Mouse (Mus musculus) MEL (cell line): ENCODE measurements around the gene Sirt5. TPM values are rescaled to one million over a fixed set of nuclear protein-coding genes. Genes with fewer than 3 reads are reported as not detected.

Experiments used
- DNase-seq: peaks from one replicate; pipeline ENCODE4 v3.0.0; 2011; ENCODE audit warnings: low read depth, low spot score
- H3K27ac ChIP-seq: 2 replicates; pipeline ENCODE4 v1.5.1; 2012; ENCODE audit warnings: low read depth, mild to moderate bottlenecking, control low read depth, low read length, moderate library complexity; ENCODE audit not compliant: control insufficient read depth
- H3K27me3 ChIP-seq, 2 experiments: fragments of 150-350 bp in 1 of 2; sonication (generic) in 1 of 2; 2 replicates each; pipeline ENCODE4 v1.6.1; 2012; ENCODE audit warnings: low read length in 2 of 2, mild to moderate bottlenecking in 2 of 2, improper control_type of control experiment in 1 of 2, moderate library complexity in 1 of 2; ENCODE audit not compliant: insufficient read depth in 2 of 2, control insufficient read depth in 1 of 2
- H3K36me3 ChIP-seq, 2 experiments: 2 replicates each; pipeline ENCODE4 v1.6.1; 2012 to 2014; ENCODE audit warnings: low read length in 2 of 2, improper control_type of control experiment in 1 of 2, inconsistent platforms in 1 of 2, mild to moderate bottlenecking in 1 of 2; ENCODE audit not compliant: insufficient read depth in 2 of 2, control insufficient read depth in 1 of 2
- H3K4me1 ChIP-seq, 2 experiments: fragments of 150-350 bp in 1 of 2; sonication (generic) in 1 of 2; 2 replicates each; pipeline ENCODE4 v1.6.1; 2012; ENCODE audit warnings: low read length in 2 of 2, improper control_type of control experiment in 1 of 2, mild to moderate bottlenecking in 1 of 2; ENCODE audit not compliant: insufficient read depth in 2 of 2, control insufficient read depth in 1 of 2
- H3K4me3 ChIP-seq, 2 experiments: fragments of 150-350 bp in 1 of 2; sonication (generic) in 1 of 2; 2 replicates each; pipeline ENCODE4 v1.5.1; 2012; ENCODE audit warnings: low read depth in 2 of 2, low read length in 2 of 2, mild to moderate bottlenecking in 2 of 2, moderate library complexity in 2 of 2, control low read depth in 1 of 2, improper control_type of control experiment in 1 of 2; ENCODE audit not compliant: control insufficient read depth in 1 of 2, insufficient read depth in 1 of 2
- H3K79me2 ChIP-seq: 2 replicates; pipeline ENCODE4 v1.6.1; 2012; ENCODE audit warnings: mild to moderate bottlenecking, low read length, moderate library complexity; ENCODE audit not compliant: control insufficient read depth, poor library complexity, insufficient read depth
- H3K9ac ChIP-seq: 2 replicates; pipeline ENCODE4 v1.6.1; 2012; ENCODE audit warnings: low read depth, mild to moderate bottlenecking, control low read depth, low read length, moderate library complexity; ENCODE audit not compliant: control insufficient read depth, poor library complexity, severe bottlenecking
- H3K9me3 ChIP-seq: fragments of 150-350 bp; sonication (generic); replicated peaks from 2 replicates; pipeline ENCODE4 v1.6.1; 2012; ENCODE audit warnings: mild to moderate bottlenecking, low read length, improper control_type of control experiment, moderate library complexity; ENCODE audit not compliant: insufficient read depth
- ELF1 ChIP-seq: IDR thresholded peaks from 2 replicates; pipeline ENCODE4 v1.6.1; 2014; ENCODE audit warnings: low read depth, mild to moderate bottlenecking, inconsistent platforms, low read length, improper control_type of control experiment, moderate library complexity
- EP300 ChIP-seq, 2 experiments: IDR thresholded peaks; 2 replicates each; pipeline ENCODE4 v1.6.1; 2011; ENCODE audit warnings: improper control_type of control experiment in 2 of 2, low read length in 2 of 2, low read depth in 1 of 2, mild to moderate bottlenecking in 1 of 2
- ETS1 ChIP-seq: IDR thresholded peaks from 2 replicates; pipeline ENCODE4 v1.6.1; 2012; ENCODE audit warnings: low read depth, mild to moderate bottlenecking, inconsistent platforms, low read length, improper control_type of control experiment, moderate library complexity
- GABPA ChIP-seq: IDR thresholded peaks from 2 replicates; pipeline ENCODE4 v1.6.1; 2012; ENCODE audit warnings: low read depth, mild to moderate bottlenecking, inconsistent platforms, low read length, improper control_type of control experiment, moderate library complexity
- GATA1 ChIP-seq: IDR thresholded peaks from 2 replicates; pipeline ENCODE4 v1.6.1; 2011; ENCODE audit warnings: low read depth, low read length, improper control_type of control experiment
- JUND ChIP-seq: IDR thresholded peaks from 2 replicates; pipeline ENCODE4 v1.6.1; 2011; ENCODE audit warnings: low read depth, mild to moderate bottlenecking, improper control_type of control experiment, low read length
- KAT2A ChIP-seq: conservative IDR thresholded peaks from 2 replicates; pipeline ENCODE4 v1.6.1; 2012; ENCODE audit warnings: low read depth, low read length, improper control_type of control experiment, inconsistent platforms
- MAFK ChIP-seq: IDR thresholded peaks from 2 replicates; pipeline ENCODE4 v1.6.1; 2011; ENCODE audit warnings: low read depth, mild to moderate bottlenecking, low read length, improper control_type of control experiment, borderline replicate concordance
- MYB ChIP-seq: IDR thresholded peaks from 2 replicates; pipeline ENCODE4 v1.6.1; 2011; ENCODE audit warnings: mild to moderate bottlenecking, low read depth, low read length, improper control_type of control experiment
- MYC ChIP-seq: IDR thresholded peaks from 2 replicates; pipeline ENCODE4 v1.6.1; 2011; ENCODE audit warnings: low read depth, mild to moderate bottlenecking, low read length, improper control_type of control experiment, moderate library complexity
- NRF1 ChIP-seq: IDR thresholded peaks from 2 replicates; pipeline ENCODE4 v1.6.1; 2014; ENCODE audit warnings: low read depth, mild to moderate bottlenecking, inconsistent platforms, low read length, improper control_type of control experiment, moderate library complexity; ENCODE audit not compliant: poor library complexity, insufficient read depth, severe bottlenecking
- POLR2A ChIP-seq, 2 experiments: IDR thresholded peaks; 2 replicates each; pipeline ENCODE4 v1.6.1; 2011 to 2012; ENCODE audit warnings: low read length in 2 of 2, mild to moderate bottlenecking in 2 of 2, control low read depth in 1 of 2, improper control_type of control experiment in 1 of 2, low read depth in 1 of 2, moderate library complexity in 1 of 2; ENCODE audit not compliant: control insufficient read depth in 1 of 2, insufficient read depth in 1 of 2, poor library complexity in 1 of 2
- POLR2AphosphoS2 ChIP-seq: IDR thresholded peaks from 2 replicates; pipeline ENCODE4 v1.6.1; 2011; ENCODE audit warnings: low read length, improper control_type of control experiment
- POLR2AphosphoS5 ChIP-seq: IDR thresholded peaks from 2 replicates; pipeline ENCODE4 v1.6.1; 2012; ENCODE audit warnings: low read depth, borderline replicate concordance, mild to moderate bottlenecking, inconsistent platforms, low read length, moderate library complexity, mixed read lengths
- TAL1 ChIP-seq: IDR thresholded peaks from 2 replicates; pipeline ENCODE4 v1.6.1; 2012; ENCODE audit warnings: mild to moderate bottlenecking, inconsistent platforms, low read length, moderate library complexity, mixed read lengths
- TBP ChIP-seq: IDR thresholded peaks from 2 replicates; pipeline ENCODE4 v1.8.0; 2011; ENCODE audit warnings: low read depth, low read length, improper control_type of control experiment
- USF1 ChIP-seq: IDR thresholded peaks from 2 replicates; pipeline ENCODE4 v1.6.1; 2014; ENCODE audit warnings: low read depth, mild to moderate bottlenecking, inconsistent platforms, low read length, improper control_type of control experiment, moderate library complexity
- USF2 ChIP-seq, 2 experiments: IDR thresholded peaks; 2 replicates each; pipeline ENCODE4 v1.6.1; 2011 to 2012; ENCODE audit warnings: improper control_type of control experiment in 2 of 2, low read length in 2 of 2, borderline replicate concordance in 1 of 2, inconsistent platforms in 1 of 2, low read depth in 1 of 2, mild to moderate bottlenecking in 1 of 2; ENCODE audit not compliant: insufficient read depth in 1 of 2
- ZNF384 ChIP-seq: IDR thresholded peaks from 2 replicates; pipeline ENCODE4 v1.6.1; 2012; ENCODE audit warnings: low read depth, mild to moderate bottlenecking, inconsistent platforms, low read length, improper control_type of control experiment
- polyA plus RNA-seq, 2 experiments: library from polyadenylated mRNA; stranded (reverse) in 1 of 2; unstranded in 1 of 2; fragments of >175 nt in 1 of 2; fragments of >200 nt in 1 of 2; gene quantifications; 2 replicates each; pipeline versions ENCODE4 v1.2.1 to v1.2.4; 2012; ENCODE audit warnings: low replicate concordance in 2 of 2, low read depth in 1 of 2; ENCODE audit not compliant: insufficient read length in 2 of 2, insufficient read depth in 1 of 2, missing spikeins in 1 of 2
- total RNA-seq: library from RNA; depleted of rRNA; stranded (reverse); fragments of 300-350 nt; gene quantifications from 2 replicates; pipeline ENCODE4 v1.2.3, GENCODE M21; 2012

Sirt5 gene
- total and polyA plus RNA-seq, 3 experiments, result 8.2 to 10.6 TPM; not detected in 1

DNA sequence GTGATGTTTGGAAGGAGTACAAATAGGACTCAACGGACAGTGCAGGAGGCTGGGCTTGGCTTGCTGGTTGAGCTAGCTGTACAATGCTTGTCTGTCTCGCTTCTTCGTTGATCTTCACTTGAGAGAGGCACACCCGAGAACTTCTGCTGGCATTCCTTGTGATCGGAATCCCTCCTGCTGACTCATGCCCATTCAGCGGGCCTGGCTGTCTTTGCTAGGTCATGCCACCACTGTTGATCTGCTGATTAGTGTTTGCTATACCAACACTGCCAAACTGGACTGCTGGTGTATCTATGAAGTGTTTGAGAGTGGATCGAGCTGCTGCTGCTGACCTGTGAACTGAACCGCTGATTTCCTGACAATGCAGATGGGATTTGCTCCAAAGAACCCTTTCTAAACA lies 15.9 kb upstream of the Sirt5 start:
- Histone ChIP-seq H3K36me3 (no peaks in the 10 kb centered on the region), H3K9ac (no peak overlapping the region), H3K4me1 (no peaks in the 10 kb centered on the region), H3K27ac (no peak overlapping the region), H3K9me3 (no peaks in the 10 kb centered on the region), H3K4me3 (no peak overlapping the region), H3K27me3 (peaks cover 4% of the 10 kb centered on the region in 2 experiments; a peak in 3 of 4 replicates), H3K79me2 (no peaks in the 10 kb centered on the region)
- DNase-seq, result no peak
- no peak for TF ChIP-seq ZNF384
- no peak for TF ChIP-seq KAT2A
- no peak for TF ChIP-seq POLR2A (IDR thresholded peaks at IDR 0.05; ENCODE audit: control insufficient read depth in 1 of 2, insufficient read depth in 1 of 2, low read depth in 1 of 2, low read length in 2 of 2, poor library complexity in 1 of 2)
- TF ChIP-seq POLR2AphosphoS5, result no peak
- no peak for TF ChIP-seq TBP
- TF ChIP-seq TAL1, result no peak
- no peak for TF ChIP-seq NRF1
- no peak for TF ChIP-seq POLR2AphosphoS2
- TF ChIP-seq GABPA, result no peak

GRCm38 (mm10) chr13:43350489-43351169 lies 14.7 kb upstream of the Sirt5 start:
- TF ChIP-seq USF1 (no peak), KAT2A (no peak), POLR2AphosphoS2 (no peak), JUND (no peak), POLR2A (IDR thresholded peaks at IDR 0.05; ENCODE audit: control insufficient read depth in 1 of 2, insufficient read depth in 1 of 2, low read depth in 1 of 2, low read length in 2 of 2, poor library complexity in 1 of 2) (no peak), MAFK (no peak), EP300 (IDR thresholded peaks at IDR 0.05; ENCODE audit: low read depth in 1 of 2, low read length in 2 of 2) (no peak), MYB (no peak), USF2 (IDR thresholded peaks at IDR 0.05; ENCODE audit: borderline replicate concordance in 1 of 2, insufficient read depth in 1 of 2, low read depth in 1 of 2, low read length in 2 of 2) (no peak), ELF1 (no peak), MYC (no peak), ETS1 (no peak), TAL1 (no peak), GATA1 (no peak)
- TF ChIP-seq, all 39 proteins: peak for 0
- no peaks in the 10 kb centered on the region for H3K36me3 ChIP-seq
- peaks cover 4% of the 10 kb centered on the region in 2 experiments for H3K27me3 ChIP-seq
- H3K9ac ChIP-seq, result no peak overlapping the region
- no peaks in the 10 kb centered on the region for H3K79me2 ChIP-seq
- H3K27ac ChIP-seq, result no peak overlapping the region
- no peaks in the 10 kb centered on the region for H3K4me1 ChIP-seq
- no peak overlapping the region for H3K4me3 ChIP-seq
- no peak for DNase-seq
- H3K9me3 ChIP-seq, result no peaks in the 10 kb centered on the region
